Comparison of ENCODE assay signal across 8 mouse cellular contexts in genomic region chr14:14098330-14098980, GRCm38 (mm10). TPM values are rescaled to one million over a fixed set of nuclear protein-coding genes. Genes with fewer than 3 reads are reported as not detected.
DNase-seq lines count a peak whose midpoint lies in the region; ATAC-seq and TF ChIP-seq lines count a peak whose summit lies in the region.

No protein-coding gene starts in this region.

- peak; percentile 100 for TF ChIP-seq CTCF in kidney, postnatal 0 days (IDR thresholded peaks at IDR 0.05; ENCODE audit: low read depth)

- no peaks in the 10 kb centered on the region for H3K9me3 ChIP-seq in embryonic facial prominence, embryonic 14.5 days (ENCODE audit: control insufficient read depth, low read length)
- no peaks in the 10 kb centered on the region for H3K9me3 ChIP-seq in heart, embryonic 10.5 days
- H3K9me3 ChIP-seq in kidney, postnatal 0 days (replicated peaks; ENCODE audit: low read length), result no peaks in the 10 kb centered on the region
- H3K9me3 ChIP-seq in liver, embryonic 11.5 days (ENCODE audit: control insufficient read depth, low read length), result no peaks in the 10 kb centered on the region
- no peaks in the 10 kb centered on the region for H3K9me3 ChIP-seq in stomach, embryonic 14.5 days (ENCODE audit: control insufficient read depth, low read depth, low read length)

- no peak overlapping the region for H3K4me3 ChIP-seq in embryonic facial prominence, embryonic 14.5 days (ENCODE audit: low read depth, low read length)
- H3K4me3 ChIP-seq in heart, embryonic 10.5 days, result no peak overlapping the region
- no peak overlapping the region for H3K4me3 ChIP-seq in kidney, postnatal 0 days (replicated peaks; ENCODE audit: low read depth, low read length)
- no peak overlapping the region for H3K4me3 ChIP-seq in liver, embryonic 11.5 days (ENCODE audit: low read depth, low read length)
- H3K4me3 ChIP-seq in stomach, embryonic 14.5 days (ENCODE audit: low read depth, low read length), result no peak overlapping the region

- no peaks in the 10 kb centered on the region for H3K27me3 ChIP-seq in embryonic facial prominence, embryonic 14.5 days (replicated peaks; ENCODE audit: control insufficient read depth, insufficient read depth, low read length)
- H3K27me3 ChIP-seq in heart, embryonic 10.5 days (ENCODE audit: insufficient read depth, poor library complexity, severe bottlenecking), result peaks cover 27% of the 10 kb centered on the region; the same call in 1 of the 2 replicates
- H3K27me3 ChIP-seq in kidney, postnatal 0 days (ENCODE audit: insufficient read depth, low read length), result no peaks in the 10 kb centered on the region
- H3K27me3 ChIP-seq in liver, embryonic 11.5 days (replicated peaks; ENCODE audit: control insufficient read depth, insufficient read depth, low read length), result no peaks in the 10 kb centered on the region
- H3K27me3 ChIP-seq in stomach, embryonic 14.5 days (ENCODE audit: control insufficient read depth, insufficient read depth, low read length), result no peaks in the 10 kb centered on the region

- no peak overlapping the region for H3K27ac ChIP-seq in embryonic facial prominence, embryonic 14.5 days (replicated peaks; ENCODE audit: low read depth, low read length)
- no peak overlapping the region for H3K27ac ChIP-seq in heart, embryonic 10.5 days
- no peak overlapping the region for H3K27ac ChIP-seq in kidney, postnatal 0 days
- no peak overlapping the region for H3K27ac ChIP-seq in liver, embryonic 11.5 days (ENCODE audit: low read depth, low read length)
- H3K27ac ChIP-seq in stomach, embryonic 14.5 days (ENCODE audit: low read length), result no peak overlapping the region

- ATAC-seq in embryonic facial prominence, embryonic 14.5 days (ENCODE audit: low read depth), result peak; percentile 54; the same call in 1 of the 2 replicates
- 0 out of 2 replicates have a peak, but pooled peaks have one; percentile 27 for ATAC-seq in kidney, postnatal 0 days (replicated peaks; ENCODE audit: low FRiP score, low read depth)
- ATAC-seq in liver, embryonic 11.5 days (replicated peaks; ENCODE audit: low FRiP score), result peak; percentile 75
- ATAC-seq in stomach, embryonic 14.5 days (ENCODE audit: insufficient number of reproducible peaks, insufficient read depth, low FRiP score, low read depth), result peak; percentile 59; the same call in 1 of the 2 replicates

- no peak overlapping the region for H3K9ac ChIP-seq in embryonic facial prominence, embryonic 14.5 days (ENCODE audit: low read depth, low read length)
- H3K9ac ChIP-seq in kidney, postnatal 0 days (ENCODE audit: low read depth, low read length), result no peak overlapping the region
- no peak overlapping the region for H3K9ac ChIP-seq in liver, embryonic 11.5 days (ENCODE audit: low read depth, low read length)
- H3K9ac ChIP-seq in stomach, embryonic 14.5 days (replicated peaks; ENCODE audit: low read depth, low read length), result no peak overlapping the region

- no peak overlapping the region for H3K4me2 ChIP-seq in embryonic facial prominence, embryonic 14.5 days (ENCODE audit: low read depth, low read length)
- no peak overlapping the region for H3K4me2 ChIP-seq in kidney, postnatal 0 days (ENCODE audit: low read length)
- H3K4me2 ChIP-seq in liver, embryonic 11.5 days, result no peak overlapping the region
- no peak overlapping the region for H3K4me2 ChIP-seq in stomach, embryonic 14.5 days (replicated peaks; ENCODE audit: low read depth, low read length)

- peak; percentile 89 to 91 for DNase-seq in B cell, adult 2 months
- DNase-seq in adrenal gland, postnatal 36 days, result peak; percentile 88 to 89
- DNase-seq in embryonic facial prominence, embryonic 14.5 days (ENCODE audit: low spot score), result peak; percentile 93
- peak; percentile 90 for DNase-seq in heart, embryonic 10.5 days (ENCODE audit: low spot score)
- peak; percentile 92 for DNase-seq in kidney, postnatal 0 days (ENCODE audit: low spot score)
- DNase-seq in liver, embryonic 11.5 days (ENCODE audit: low spot score), result peak; percentile 66
- DNase-seq in natural killer cell, adult 2 months (ENCODE audit: low spot score in 2 of 2), result peak; percentile 81 to 86

- H3K36me3 ChIP-seq in embryonic facial prominence, embryonic 14.5 days (ENCODE audit: control insufficient read depth, insufficient read depth, low read length), result peaks cover 54% of the 10 kb centered on the region
- H3K36me3 ChIP-seq in heart, embryonic 10.5 days, result peaks cover 40% of the 10 kb centered on the region
- peaks cover 33% of the 10 kb centered on the region for H3K36me3 ChIP-seq in kidney, postnatal 0 days (ENCODE audit: insufficient read depth, low read length)
- H3K36me3 ChIP-seq in liver, embryonic 11.5 days (ENCODE audit: control insufficient read depth, insufficient read depth, low read length), result no peaks in the 10 kb centered on the region; the same call in 1 of the 2 replicates
- peaks cover 31% of the 10 kb centered on the region for H3K36me3 ChIP-seq in stomach, embryonic 14.5 days (ENCODE audit: control insufficient read depth, insufficient read depth, low read length)

- H3K4me1 ChIP-seq in embryonic facial prominence, embryonic 14.5 days (ENCODE audit: control insufficient read depth, insufficient read depth, low read length), result no peaks in the 10 kb centered on the region
- H3K4me1 ChIP-seq in heart, embryonic 10.5 days, result no peaks in the 10 kb centered on the region
- no peaks in the 10 kb centered on the region for H3K4me1 ChIP-seq in kidney, postnatal 0 days (replicated peaks; ENCODE audit: insufficient read depth, low read length)
- H3K4me1 ChIP-seq in liver, embryonic 11.5 days (replicated peaks; ENCODE audit: control insufficient read depth, insufficient read depth, low read length), result no peaks in the 10 kb centered on the region
- no peaks in the 10 kb centered on the region for H3K4me1 ChIP-seq in stomach, embryonic 14.5 days (ENCODE audit: control insufficient read depth, insufficient read depth, low read length)

- 29% methylated on average over 10 of the region's 10 CpGs for WGBS in embryonic facial prominence, embryonic 14.5 days
- WGBS in heart, embryonic 10.5 days, result 31% methylated on average over 10 of the region's 10 CpGs
- WGBS in kidney, postnatal 0 days, result 30% methylated on average over 10 of the region's 10 CpGs
- 27% methylated on average over 10 of the region's 10 CpGs for WGBS in liver, embryonic 11.5 days
- WGBS in stomach, embryonic 14.5 days, result 30% methylated on average over 10 of the region's 10 CpGs

RNA-seq across cellular contexts. Expression of gene Psmd6, which starts 22.3 kb away (rescaled TPM):
- total RNA-seq in adrenal gland, postnatal 36 days (2021), result 100 to 1,000 TPM; 131 to 142 TPM
- 226 and 249 TPM in 2 replicates for polyA plus RNA-seq in embryonic facial prominence, embryonic 14.5 days (2014; fragmentation: Nextera tagmentation; extraction: Ambion mirVana)
- 237 and 269 TPM in 2 replicates for polyA plus RNA-seq in heart, embryonic 10.5 days (2016; fragmentation: Nextera tagmentation; extraction: Ambion mirVana)
- 216 and 226 TPM in 2 replicates for polyA plus RNA-seq in kidney, postnatal 0 days (2015; fragmentation: Nextera tagmentation; extraction: Ambion mirVana)
- 272 and 287 TPM in 2 replicates for polyA plus RNA-seq in liver, embryonic 11.5 days (2014; fragmentation: Nextera tagmentation; extraction: Ambion mirVana)
- polyA plus RNA-seq in stomach, embryonic 14.5 days (2014; fragmentation: Nextera tagmentation; extraction: Ambion mirVana), result 209 and 237 TPM in 2 replicates
